Mouse (Mus musculus): ENCODE measurements around the gene Olfr231.

Olfr231 gene

DNA sequence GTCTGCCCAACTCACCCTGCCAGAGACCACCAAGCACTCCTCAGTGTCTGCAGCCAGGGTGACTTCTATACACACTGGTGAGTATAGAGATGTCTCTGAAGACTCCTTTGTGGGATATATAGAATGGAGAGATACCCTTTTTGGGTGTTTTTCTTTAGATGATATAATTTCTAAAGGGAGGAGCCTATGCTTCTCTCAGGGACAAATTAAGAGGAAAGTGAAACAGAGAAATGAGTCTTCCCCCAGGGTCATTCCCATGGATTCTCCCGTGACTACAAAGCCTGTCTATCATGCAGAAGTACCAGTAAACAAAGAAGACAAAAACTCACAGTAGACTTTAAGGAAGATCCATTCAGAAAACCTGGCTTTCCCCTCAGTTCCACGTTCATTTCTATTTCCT is at the start of gene Olfr231:
TSS of gene Olfr231 (minus strand) at position 101 of the 400 bp plus-strand sequence.
- no peak for DNase-seq (ENCODE audit: inconsistent ontology term)

- no peak for DNase-seq (ENCODE audit: inconsistent ontology term)
Measured at GRCm38 (mm10) chr1:174169024-174169423, 48.1 kb upstream of the Olfr231 start.

DNA sequence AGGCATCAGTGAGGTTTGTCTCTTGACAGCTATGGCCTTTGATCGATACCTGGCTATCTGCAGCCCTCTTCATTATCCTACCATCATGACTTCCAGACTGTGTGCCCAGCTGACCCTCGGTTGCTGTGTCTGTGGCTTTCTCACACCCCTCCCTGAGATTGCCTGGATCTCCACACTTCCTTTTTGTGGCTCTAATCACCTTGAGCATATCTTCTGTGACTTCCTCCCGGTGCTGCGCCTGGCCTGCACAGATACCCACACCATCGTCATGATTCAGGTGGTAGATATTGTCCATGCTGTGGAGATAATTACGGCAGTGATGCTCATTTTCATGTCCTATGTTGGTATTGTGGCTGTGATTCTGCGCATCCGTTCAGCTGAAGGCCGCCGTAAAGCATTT is 38.1 kb upstream of the Olfr231 start:
- no peak for DNase-seq (ENCODE audit: inconsistent ontology term)

DNA sequence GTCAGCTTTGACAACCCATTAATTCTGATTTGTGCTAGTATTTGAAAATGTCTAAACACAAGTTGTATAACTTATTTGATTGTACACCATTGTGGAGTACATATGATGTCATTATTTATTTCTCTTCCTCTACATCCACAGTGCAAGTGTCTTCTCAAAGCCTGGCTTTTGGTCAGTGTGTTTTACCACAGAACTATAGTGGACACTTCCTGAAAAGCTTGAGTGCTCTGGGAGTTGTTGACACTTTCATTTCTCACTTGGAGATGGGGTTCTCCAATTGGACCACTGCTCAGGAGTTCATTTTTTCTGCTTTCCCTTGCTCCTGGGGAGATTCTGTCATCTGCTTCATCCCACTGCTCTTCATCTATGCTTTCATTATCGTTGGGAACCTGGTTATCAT is 37.5 kb upstream of the Olfr231 start:
- no peak for DNase-seq (ENCODE audit: inconsistent ontology term)

GRCm38 (mm10) chr1:174157622-174158021 is 36.7 kb upstream of the Olfr231 start:
- no peak for DNase-seq (ENCODE audit: inconsistent ontology term)

DNA sequence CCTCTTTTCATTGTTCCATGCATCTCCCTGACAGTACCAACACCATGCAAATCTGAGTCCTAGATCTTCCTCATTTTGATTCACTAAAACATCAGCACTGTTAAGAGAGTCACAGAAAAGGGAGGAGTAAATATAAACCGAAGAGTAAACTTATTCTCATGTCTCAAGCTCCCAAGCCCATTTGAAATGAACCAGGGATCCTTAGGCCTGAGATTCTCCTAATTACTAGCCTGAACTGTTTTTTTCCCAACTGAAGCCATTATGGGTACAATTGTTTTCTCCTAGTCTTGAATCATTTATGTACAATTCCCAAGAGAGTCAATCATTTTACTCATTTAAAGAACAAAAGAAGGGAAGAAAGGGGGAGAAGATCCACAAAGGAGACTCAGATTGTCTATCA is 34.4 kb upstream of the Olfr231 start, which contains the start of gene Olfr420:
TSS of gene Olfr420 (plus strand) at position 301 of the 400 bp plus-strand sequence.
- DNase-seq (ENCODE audit: inconsistent ontology term) = no peak

DNA sequence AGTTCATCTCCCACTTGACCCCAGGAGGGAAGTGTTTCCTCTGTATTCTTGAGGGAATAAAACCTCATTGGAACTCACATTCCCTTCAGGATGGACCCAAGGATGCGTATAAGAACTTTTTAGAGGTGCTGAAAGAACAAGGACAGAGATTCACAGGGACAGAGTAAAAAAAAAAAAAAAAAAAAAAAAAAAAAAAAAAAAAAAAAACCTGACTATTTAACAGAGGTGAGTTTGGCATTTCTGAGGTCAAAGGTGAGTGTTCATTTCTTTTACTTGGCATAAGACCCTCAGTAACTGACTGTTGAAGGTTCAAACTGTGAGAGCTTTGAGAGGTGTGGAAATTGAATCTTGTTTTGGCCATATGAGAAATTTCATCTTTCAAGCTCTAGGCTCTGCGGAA is 28.3 kb upstream of the Olfr231 start:
- no peak for DNase-seq (ENCODE audit: inconsistent ontology term)

DNA sequence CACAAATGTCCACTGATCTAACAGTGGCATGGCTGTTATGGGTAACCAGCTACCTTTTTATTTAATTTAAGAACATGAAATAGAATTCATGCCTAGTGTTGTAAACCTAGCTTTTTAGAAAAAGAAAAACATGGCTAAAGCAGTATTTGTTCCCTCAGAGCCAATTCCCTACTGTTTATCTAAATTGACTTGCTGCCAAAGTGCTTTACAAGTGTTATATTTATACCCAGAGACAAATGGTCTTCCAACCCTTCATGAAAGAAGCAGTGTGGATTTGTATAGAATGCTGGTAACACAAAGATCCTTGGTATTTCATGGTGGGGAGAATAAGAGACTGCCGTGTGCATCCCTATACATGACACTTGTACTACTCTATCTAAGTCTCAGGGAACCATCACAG is 25.7 kb upstream of the Olfr231 start:
- DNase-seq (ENCODE audit: inconsistent ontology term) = no peak

- DNase-seq (ENCODE audit: inconsistent ontology term) = no peak
Measured at GRCm38 (mm10) chr1:174141384-174141783, 20.4 kb upstream of the Olfr231 start.

- DNase-seq (ENCODE audit: inconsistent ontology term) = no peak
Measured at GRCm38 (mm10) chr1:174131999-174132398, 11.0 kb upstream of the Olfr231 start.

GRCm38 (mm10) chr1:174131217-174131616 is 10.3 kb upstream of the Olfr231 start, which contains the start of gene Olfr424:
Gene Olfr424 (plus strand): TSS chr1:174131517.
- DNase-seq (ENCODE audit: inconsistent ontology term) = no peak

GRCm38 (mm10) chr1:174103735-174104134 is 17.2 kb downstream of the Olfr231 start:
- DNase-seq (ENCODE audit: inconsistent ontology term) = peak; percentile 22

- DNase-seq (ENCODE audit: inconsistent ontology term) = no peak
Measured at GRCm38 (mm10) chr1:174096591-174096990, 24.4 kb downstream of the Olfr231 start, which contains the start of gene Olfr427. Gene Olfr427 (plus strand): TSS chr1:174096891.

DNA sequence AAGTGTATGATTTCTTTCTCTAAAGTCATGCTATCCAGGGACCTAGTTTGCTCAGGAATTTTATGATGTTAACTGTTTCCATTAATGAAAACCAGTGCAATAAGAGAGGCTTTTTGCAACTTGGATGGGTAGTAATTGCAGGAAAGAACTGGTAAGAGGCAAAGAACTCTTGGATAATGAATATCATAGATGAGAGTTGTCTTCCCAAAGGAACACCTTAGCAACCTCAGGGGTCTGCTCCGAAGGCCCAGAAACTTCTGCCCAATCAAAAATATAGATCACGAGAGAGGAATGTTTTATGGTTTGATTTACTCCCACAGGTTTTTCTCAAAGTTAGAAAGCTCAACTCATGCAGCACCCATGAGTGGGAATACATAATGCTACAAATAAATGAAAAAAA is 36.9 kb downstream of the Olfr231 start, which contains the start of gene Olfr429:
TSS of gene Olfr429 (plus strand) at position 301 of the 400 bp plus-strand sequence.
- DNase-seq (ENCODE audit: inconsistent ontology term) = no peak

- no peak for DNase-seq (ENCODE audit: inconsistent ontology term)
Measured at GRCm38 (mm10) chr1:174066305-174066704, 54.7 kb downstream of the Olfr231 start, which contains the start of gene Olfr430. Gene Olfr430 (plus strand): TSS chr1:174066605.
